Mouse (Mus musculus) bone marrow, adult 2 months (tissue): ENCODE results near the gene Itga5. TPM values are rescaled to one million over a fixed set of nuclear protein-coding genes. Genes with fewer than 3 reads are reported as not detected.
A peak's percentile ranks its signal among the peaks of the same experiment; 100 is the strongest.

ENCODE experiments used
- H3K27ac ChIP-seq: fragments of 200-500 bp; 2 replicates; pipeline ENCODE4 v1.5.1; 2012; ENCODE audit warnings: low read depth, mild to moderate bottlenecking, control low read depth, inconsistent platforms, low read length; ENCODE audit not compliant: control insufficient read depth, poor library complexity, insufficient read depth
- H3K4me1 ChIP-seq: fragments of 200-500 bp; 2 replicates; pipeline ENCODE4 v1.6.1; 2011; ENCODE audit warnings: low read length; ENCODE audit not compliant: control insufficient read depth, insufficient read depth
- H3K4me3 ChIP-seq: fragments of 200-500 bp; replicated peaks from 2 replicates; pipeline ENCODE3; 2011; ENCODE audit warnings: mild to moderate bottlenecking, low read depth, low read length, control low read depth; ENCODE audit not compliant: control insufficient read depth
- CTCF ChIP-seq: fragments of 200-500 bp; IDR thresholded peaks from 2 replicates; pipeline ENCODE4 v1.5.1; 2011; ENCODE audit warnings: low read length, control low read depth; ENCODE audit not compliant: control insufficient read depth, insufficient read depth
- POLR2A ChIP-seq: fragments of 200-500 bp; IDR thresholded peaks from 2 replicates; pipeline ENCODE4 v1.6.1; 2011; ENCODE audit warnings: low read depth, mild to moderate bottlenecking, control low read depth, low read length, borderline replicate concordance; ENCODE audit not compliant: control insufficient read depth
- WGBS: fragments of 180-500 bp; shearing (Covaris S2); methylation state at CpG from one replicate; pipeline ENCODE4 v1.1.7; 2018; 5-methylcytosine and 5-hydroxymethylcytosine counted together
- polyA plus RNA-seq: library from polyadenylated mRNA; stranded (reverse); fragments of >200 nt; gene quantifications from 2 replicates; pipeline ENCODE4 v1.2.4, GENCODE M21; 2011; ENCODE audit warnings: low replicate concordance; ENCODE audit not compliant: missing spikeins, insufficient read depth, insufficient read length

Itga5 gene
- polyA plus RNA-seq, 1 experiment: 23.1 TPM

GRCm38 (mm10) chr15:103333738-103334137 lies 32.8 kb downstream of the Itga5 start:
- Histone ChIP-seq H3K4me1 (no peaks in the 10 kb centered on the region; the same call in 1 of the 2 replicates), H3K4me3 (no peak overlapping the region), H3K27ac (peak overlapping the region; percentile 66)
- no peak for TF ChIP-seq CTCF
- no peak for TF ChIP-seq POLR2A
- 31% methylated on average over 5 of the region's 5 CpGs for WGBS

GRCm38 (mm10) chr15:103333081-103333615 lies 33.4 kb downstream of the Itga5 start:
- H3K4me3 ChIP-seq: peak overlapping the region; percentile 37

GRCm38 (mm10) chr15:103323455-103324247 lies 42.9 kb downstream of the Itga5 start:
- Histone ChIP-seq H3K27ac (no peak overlapping the region), H3K4me1 (no peaks in the 10 kb centered on the region), H3K4me3 (peak overlapping the region; percentile 49)
- WGBS: under 1% methylated on average over 40 of the region's 40 CpGs
- TF ChIP-seq POLR2A: no peak
- TF ChIP-seq CTCF: peak; percentile 98

More at GRCm38 (mm10) chr15:103333081-103333615, 33.4 kb downstream of the Itga5 start:
- Histone ChIP-seq H3K4me1 (no peaks in the 10 kb centered on the region; the same call in 1 of the 2 replicates), H3K27ac (peak overlapping the region; percentile 50)
- TF ChIP-seq CTCF: no peak
- TF ChIP-seq POLR2A: no peak
- 40% methylated on average over 5 of the region's 5 CpGs for WGBS

GRCm38 (mm10) chr15:103323070-103323454 lies 43.5 kb downstream of the Itga5 start:
- H3K27ac ChIP-seq: no peak overlapping the region
- peak overlapping the region; percentile 27 for H3K4me3 ChIP-seq
- TF ChIP-seq POLR2A (no peak), CTCF (no peak)
- H3K4me1 ChIP-seq: no peaks in the 10 kb centered on the region
- 10% methylated on average over 25 of the region's 26 CpGs for WGBS

GRCm38 (mm10) chr15:103322396-103322795 lies 44.2 kb downstream of the Itga5 start:
- WGBS: 83% methylated on average over 4 of the region's 4 CpGs
- Histone ChIP-seq H3K27ac (no peak overlapping the region), H3K4me3 (no peak overlapping the region), H3K4me1 (no peaks in the 10 kb centered on the region)
- TF ChIP-seq POLR2A (no peak), CTCF (no peak)

GRCm38 (mm10) chr15:103321076-103321475 lies 45.5 kb downstream of the Itga5 start:
- Histone ChIP-seq H3K27ac (no peak overlapping the region), H3K4me1 (no peaks in the 10 kb centered on the region; the same call in 1 of the 2 replicates), H3K4me3 (no peak overlapping the region)
- TF ChIP-seq CTCF (peak; percentile 45), POLR2A (no peak)
- 80% methylated on average over 1 of the region's 1 CpGs for WGBS

- Histone ChIP-seq H3K4me3 (no peak overlapping the region), H3K27ac (no peak overlapping the region), H3K4me1 (no peaks in the 10 kb centered on the region; the same call in 1 of the 2 replicates)
- TF ChIP-seq CTCF: no peak
- 83% methylated on average over 3 of the region's 3 CpGs for WGBS
Measured at GRCm38 (mm10) chr15:103318201-103318816, 48.3 kb downstream of the Itga5 start.

GRCm38 (mm10) chr15:103317731-103318130 lies 48.8 kb downstream of the Itga5 start:
- no peaks in the 10 kb centered on the region; the same call in 1 of the 2 replicates for H3K4me1 ChIP-seq
- no peak overlapping the region for H3K27ac ChIP-seq
- H3K4me3 ChIP-seq: no peak overlapping the region
- TF ChIP-seq CTCF (no peak), POLR2A (no peak)
- 89% methylated on average over 8 of the region's 8 CpGs for WGBS
